Mouse (Mus musculus) layer of hippocampus, adult 9-10 months (tissue): Measurements from ENCODE around the gene Scn3b.

Experiments used
- DNase-seq: peaks from one replicate; pipeline ENCODE4 v3.0.0; 2022; ENCODE audit warnings: low spot score

The Scn3b gene

DNA sequence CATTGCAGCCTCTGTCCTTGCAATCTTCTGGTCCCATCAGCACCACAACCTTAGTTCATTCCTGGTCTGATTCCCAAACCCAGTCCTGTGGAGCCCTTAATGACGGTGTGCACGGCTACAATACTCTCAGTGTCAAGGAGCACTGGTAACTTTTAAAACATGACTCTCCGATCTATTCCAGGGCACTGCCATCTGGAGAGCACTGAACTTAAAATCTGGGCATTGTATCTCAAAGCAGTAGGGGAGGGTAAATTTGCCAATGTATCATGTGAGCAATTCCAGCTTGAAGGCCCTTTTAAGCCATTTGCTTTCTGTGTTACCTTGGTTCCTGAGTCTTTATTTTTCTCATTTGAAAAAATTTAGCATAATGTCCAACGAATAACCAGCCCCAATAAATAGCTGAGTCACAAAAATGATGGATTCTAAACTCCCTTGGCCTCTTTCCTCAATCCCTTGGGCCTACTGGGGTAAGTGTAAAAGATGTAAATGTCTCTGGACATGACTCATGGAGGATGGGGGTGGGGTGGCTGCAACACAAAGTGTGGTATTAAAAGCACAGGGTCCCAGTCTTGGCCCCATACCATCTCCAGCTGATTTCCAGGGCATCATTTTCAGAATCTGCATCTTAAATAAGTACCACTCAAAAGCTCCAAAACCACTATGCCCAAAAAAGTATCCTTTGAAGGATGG, 68.3 kb downstream of the Scn3b start:
- no peak for DNase-seq

GRCm38 (mm10) chr9:40339578-40339977, 70.6 kb downstream of the Scn3b start:
- DNase-seq, result no peak
